Mouse (Mus musculus): ENCODE results near the gene Cox10. TPM values are rescaled to one million over a fixed set of nuclear protein-coding genes. Genes with fewer than 3 reads are reported as not detected.

Cox10 gene
- total and polyA plus RNA-seq, 3 experiments, result 39.9 to 374 (median 52.2) TPM

DNA sequence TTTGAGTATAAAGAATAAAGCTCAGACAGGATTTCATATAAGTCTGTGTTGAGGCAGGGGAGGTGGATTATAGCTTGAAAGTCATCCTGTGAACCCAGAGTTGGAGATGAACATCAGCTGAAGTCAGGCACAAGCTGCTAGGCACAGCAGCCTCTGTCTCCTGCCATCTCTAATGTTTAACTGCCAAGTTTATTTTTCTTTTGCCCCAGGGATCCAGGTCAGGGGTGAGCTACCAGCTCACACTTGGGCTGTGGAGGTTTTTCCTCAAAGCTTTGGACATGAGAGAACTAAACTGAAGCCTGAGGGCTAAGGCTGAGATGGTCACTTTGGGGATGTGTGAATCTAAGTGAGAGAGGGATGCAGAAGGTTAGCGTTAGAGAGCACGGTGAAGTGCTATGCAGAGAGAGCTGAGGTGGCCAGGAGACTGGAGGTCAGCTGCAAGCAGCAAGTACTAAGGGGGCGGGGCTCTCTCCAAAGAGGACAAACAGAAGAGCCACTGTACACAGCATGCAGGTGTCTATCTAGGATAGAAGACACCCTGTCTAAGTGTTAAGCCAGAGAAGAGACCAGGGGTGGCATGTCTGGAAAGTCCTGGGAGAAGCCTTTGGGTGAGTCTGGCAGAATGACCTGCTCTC, 91.1 kb downstream of the Cox10 start:
- Histone ChIP-seq H3K9ac (ENCODE audit: control insufficient read depth, low read depth, low read length, poor library complexity, severe bottlenecking) (no peak overlapping the region), H3K9me3 (replicated peaks; ENCODE audit: insufficient read depth, low read length) (no peaks in the 10 kb centered on the region), H3K4me1 (ENCODE audit: control insufficient read depth in 1 of 2, insufficient read depth in 2 of 2, low read length in 2 of 2) (no peaks in the 10 kb centered on the region), H3K27ac (ENCODE audit: control insufficient read depth, low read depth, low read length) (no peak overlapping the region), H3K27me3 (ENCODE audit: control insufficient read depth in 1 of 2, insufficient read depth in 2 of 2, low read length in 2 of 2) (no peaks in the 10 kb centered on the region), H3K4me3 (ENCODE audit: control insufficient read depth in 1 of 2, insufficient read depth in 1 of 2, low read depth in 2 of 2, low read length in 2 of 2) (no peak overlapping the region), H3K36me3 (ENCODE audit: control insufficient read depth in 1 of 2, insufficient read depth in 2 of 2, low read length in 2 of 2) (peaks cover 0 to 4% of the 10 kb centered on the region in 2 experiments; a peak in 1 of 4 replicates), H3K79me2 (ENCODE audit: control insufficient read depth, insufficient read depth, low read length, poor library complexity) (no peaks in the 10 kb centered on the region)
- TF ChIP-seq RCOR1 (IDR thresholded peaks at IDR 0.05; ENCODE audit: low read depth, low read length) (no peak), CTCF (IDR thresholded peaks at IDR 0.05 in 2 of 3, conservative IDR thresholded peaks at IDR 0.05 in 1 of 3; ENCODE audit: control insufficient read depth in 1 of 3, insufficient read depth in 1 of 3, low read depth in 2 of 3, low read length in 3 of 3, poor library complexity in 1 of 3, severe bottlenecking in 1 of 3) (no peak), EP300 (IDR thresholded peaks at IDR 0.05; ENCODE audit: low read depth in 1 of 2, low read length in 2 of 2) (no peak), MYB (IDR thresholded peaks at IDR 0.05; ENCODE audit: low read depth, low read length) (no peak), POLR2A (IDR thresholded peaks at IDR 0.05; ENCODE audit: control insufficient read depth in 1 of 2, insufficient read depth in 1 of 2, low read depth in 1 of 2, low read length in 2 of 2, poor library complexity in 1 of 2) (no peak), MAZ (IDR thresholded peaks at IDR 0.05; ENCODE audit: low read depth, low read length) (no peak), CHD2 (IDR thresholded peaks at IDR 0.05; ENCODE audit: low read length) (no peak), MAX (IDR thresholded peaks at IDR 0.05; ENCODE audit: low read length) (no peak), TAL1 (IDR thresholded peaks at IDR 0.05; ENCODE audit: low read length) (no peak), JUND (IDR thresholded peaks at IDR 0.05; ENCODE audit: low read depth, low read length) (no peak), MAFK (IDR thresholded peaks at IDR 0.05; ENCODE audit: borderline replicate concordance, low read depth, low read length) (no peak), MXI1 (IDR thresholded peaks at IDR 0.05; ENCODE audit: low read depth, low read length) (no peak), POLR2AphosphoS2 (IDR thresholded peaks at IDR 0.05; ENCODE audit: low read length) (no peak), GATA1 (IDR thresholded peaks at IDR 0.05; ENCODE audit: low read depth, low read length) (no peak), ZMIZ1 (IDR thresholded peaks at IDR 0.05; ENCODE audit: low read depth, low read length) (no peak), NELFE (IDR thresholded peaks at IDR 0.05; ENCODE audit: low read depth, low read length) (no peak), E2F4 (IDR thresholded peaks at IDR 0.05; ENCODE audit: borderline replicate concordance, low read depth, low read length) (no peak)
- no peak for DNase-seq (ENCODE audit: low read depth, low spot score)

DNA sequence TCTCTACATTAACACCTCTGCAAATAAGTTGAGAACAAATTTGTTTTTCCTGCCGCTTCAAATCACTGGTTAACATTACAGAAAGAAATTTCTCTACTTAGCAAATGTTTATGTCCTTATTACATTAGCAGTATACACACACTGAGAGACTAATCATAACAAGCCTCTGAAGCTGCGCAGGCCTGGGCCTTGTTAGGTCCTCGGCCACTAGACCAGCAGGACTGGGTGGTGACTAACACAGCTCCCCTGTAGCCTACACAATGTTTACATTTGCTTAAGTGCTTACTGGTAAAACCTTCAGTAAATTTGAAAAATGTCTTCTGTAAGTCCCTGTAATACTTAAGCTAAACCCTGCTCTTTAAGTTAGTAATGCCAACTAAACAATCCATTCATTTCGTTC, 92.6 kb downstream of the Cox10 start:
- TF ChIP-seq CHD1 (IDR thresholded peaks at IDR 0.05; ENCODE audit: low read depth, low read length) (no peak), TBP (IDR thresholded peaks at IDR 0.05; ENCODE audit: low read depth, low read length) (no peak), TCF12 (IDR thresholded peaks at IDR 0.05; ENCODE audit: low read depth, low read length) (no peak), GABPA (IDR thresholded peaks at IDR 0.05; ENCODE audit: low read depth, low read length) (no peak), SIN3A (IDR thresholded peaks at IDR 0.05; ENCODE audit: low read length) (no peak), GATA1 (IDR thresholded peaks at IDR 0.05; ENCODE audit: low read depth, low read length) (no peak)
- Histone ChIP-seq H3K27me3 (ENCODE audit: control insufficient read depth in 1 of 2, insufficient read depth in 2 of 2, low read length in 2 of 2) (no peaks in the 10 kb centered on the region), H3K9me3 (replicated peaks; ENCODE audit: insufficient read depth, low read length) (no peaks in the 10 kb centered on the region), H3K9ac (ENCODE audit: control insufficient read depth, low read depth, low read length, poor library complexity, severe bottlenecking) (no peak overlapping the region), H3K36me3 (ENCODE audit: control insufficient read depth in 1 of 2, insufficient read depth in 2 of 2, low read length in 2 of 2) (0 out of 4 replicates have a peak, but pooled peaks cover 0 to 3% of the 10 kb centered on the region in 2 experiments), H3K79me2 (ENCODE audit: control insufficient read depth, insufficient read depth, low read length, poor library complexity) (no peaks in the 10 kb centered on the region), H3K4me3 (ENCODE audit: control insufficient read depth in 1 of 2, insufficient read depth in 1 of 2, low read depth in 2 of 2, low read length in 2 of 2) (no peak overlapping the region), H3K27ac (ENCODE audit: control insufficient read depth, low read depth, low read length) (no peak overlapping the region), H3K4me1 (ENCODE audit: control insufficient read depth in 1 of 2, insufficient read depth in 2 of 2, low read length in 2 of 2) (no peaks in the 10 kb centered on the region)
- no peak for DNase-seq (ENCODE audit: low read depth, low spot score)
